In the genomic region with DNA sequence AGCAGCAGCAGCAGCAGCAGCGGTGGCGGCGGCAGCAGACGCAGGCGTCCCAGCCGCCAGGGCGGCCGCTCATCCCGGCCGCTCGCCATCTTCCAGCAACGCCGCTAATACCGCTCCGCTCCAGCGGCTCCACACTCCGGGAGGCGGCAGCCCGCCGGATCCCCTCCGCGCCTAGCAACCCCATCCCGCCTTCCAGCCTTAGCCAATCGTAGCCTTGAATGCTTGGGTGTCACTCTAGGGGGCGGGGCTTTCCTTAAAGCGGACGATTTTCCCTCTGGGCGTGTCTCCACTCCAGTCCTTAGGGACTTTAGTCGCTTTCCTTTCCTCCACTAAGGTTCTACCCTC, we compare ENCODE assay signal across 8 mouse cellular contexts. TPM values are rescaled to one million over a fixed set of nuclear protein-coding genes. Genes with fewer than 3 reads are reported as not detected.
A peak's percentile ranks its signal among the peaks of the same experiment; 100 is the strongest.
DNase-seq lines count a peak whose midpoint lies in the region; ATAC-seq and TF ChIP-seq lines count a peak whose summit lies in the region.

Gene Cpd (minus strand): TSS at position 141 of the 345 bp plus-strand sequence.

- H3K9ac ChIP-seq in embryonic facial prominence, embryonic 15.5 days: peak within 1 kb of the TSS; percentile 80
- peak within 1 kb of the TSS; percentile 72 for H3K9ac ChIP-seq in limb, embryonic 14.5 days (ENCODE audit: low read depth, low read length, severe bottlenecking)
- peak within 1 kb of the TSS; percentile 90 for H3K9ac ChIP-seq in midbrain, postnatal 0 days (replicated peaks; ENCODE audit: low read length, poor library complexity, severe bottlenecking)

- peak; percentile 99 for ATAC-seq in embryonic facial prominence, embryonic 15.5 days (ENCODE audit: insufficient number of reproducible peaks, low FRiP score, low TSS enrichment, low read depth)
- ATAC-seq in limb, embryonic 14.5 days (ENCODE audit: low FRiP score, low read depth): peak; percentile 100
- ATAC-seq in midbrain, postnatal 0 days (ENCODE audit: low FRiP score): peak; percentile 100

- peak; percentile 92 for DNase-seq in 416B (ENCODE audit: low read depth)
- peak; percentile 99 for DNase-seq in heart, adult 8-10 months (ENCODE audit: low spot score)
- DNase-seq in kidney, adult 9 months: peak; percentile 99
- peak; percentile 100 for DNase-seq in limb, embryonic 14.5 days (ENCODE audit: low spot score)
- DNase-seq in midbrain, postnatal 0 days (ENCODE audit: low spot score): peak; percentile 99
- peak; percentile 74 to 81 for DNase-seq in spleen, postnatal 14 days (ENCODE audit: low spot score in 2 of 2)

- peaks cover 2% of the 10 kb centered on the region; the same call in 1 of the 2 replicates for H3K4me1 ChIP-seq in bone marrow, adult 2 months (ENCODE audit: control insufficient read depth, insufficient read depth, low read length)
- H3K4me1 ChIP-seq in embryonic facial prominence, embryonic 15.5 days: peaks cover 27% of the 10 kb centered on the region
- H3K4me1 ChIP-seq in limb, embryonic 14.5 days (ENCODE audit: control insufficient read depth, insufficient read depth, low read length): peaks cover 23% of the 10 kb centered on the region
- H3K4me1 ChIP-seq in midbrain, postnatal 0 days (ENCODE audit: insufficient read depth, low read length): peaks cover 14% of the 10 kb centered on the region

- under 1% methylated on average over 29 of the region's 29 CpGs for WGBS in bone marrow, adult 2 months
- WGBS in embryonic facial prominence, embryonic 15.5 days: 0% methylated on average over 25 of the region's 29 CpGs
- 0% methylated on average over 22 of the region's 29 CpGs for WGBS in limb, embryonic 14.5 days
- WGBS in midbrain, postnatal 0 days: 1% methylated on average over 28 of the region's 29 CpGs

- H3K9me3 ChIP-seq in embryonic facial prominence, embryonic 15.5 days (replicated peaks): no peaks in the 10 kb centered on the region
- H3K9me3 ChIP-seq in limb, embryonic 14.5 days (ENCODE audit: control insufficient read depth, low read length): no peaks in the 10 kb centered on the region
- no peaks in the 10 kb centered on the region for H3K9me3 ChIP-seq in midbrain, postnatal 0 days (ENCODE audit: low read length)

- peak within 1 kb of the TSS; percentile 75 for H3K27ac ChIP-seq in bone marrow, adult 2 months (ENCODE audit: control insufficient read depth, insufficient read depth, low read depth, low read length, poor library complexity)
- H3K27ac ChIP-seq in embryonic facial prominence, embryonic 15.5 days (replicated peaks): peak within 1 kb of the TSS; percentile 80
- peak within 1 kb of the TSS; percentile 61 for H3K27ac ChIP-seq in limb, embryonic 14.5 days (replicated peaks; ENCODE audit: low read depth, low read length)
- peak within 1 kb of the TSS; percentile 88 for H3K27ac ChIP-seq in midbrain, postnatal 0 days (ENCODE audit: low read depth, low read length)

- no peaks in the 10 kb centered on the region for H3K27me3 ChIP-seq in embryonic facial prominence, embryonic 15.5 days
- no peaks in the 10 kb centered on the region for H3K27me3 ChIP-seq in limb, embryonic 14.5 days (ENCODE audit: control insufficient read depth, insufficient read depth, low read length)
- no peaks in the 10 kb centered on the region for H3K27me3 ChIP-seq in midbrain, postnatal 0 days (ENCODE audit: insufficient read depth, low read length)

- peak; percentile 82; the same call in 1 of the 2 replicates for TF ChIP-seq POLR2A in bone marrow, adult 2 months (IDR thresholded peaks at IDR 0.05; ENCODE audit: borderline replicate concordance, control insufficient read depth, low read depth, low read length)
- TF ChIP-seq POLR2A in limb, embryonic 14.5 days (IDR thresholded peaks at IDR 0.05; ENCODE audit: borderline replicate concordance, extremely low read depth, insufficient read depth, insufficient read length): peak; percentile 95; the same call in 1 of the 2 replicates

- no peaks in the 10 kb centered on the region for H3K36me3 ChIP-seq in embryonic facial prominence, embryonic 15.5 days
- no peaks in the 10 kb centered on the region for H3K36me3 ChIP-seq in limb, embryonic 14.5 days (ENCODE audit: control insufficient read depth, insufficient read depth, low read length)
- no peaks in the 10 kb centered on the region for H3K36me3 ChIP-seq in midbrain, postnatal 0 days (ENCODE audit: insufficient read depth, low read length)

- TF ChIP-seq CTCF in bone marrow, adult 2 months (IDR thresholded peaks at IDR 0.05; ENCODE audit: control insufficient read depth, insufficient read depth, low read length): no peak
- no peak; the same call in 1 of the 2 replicates for TF ChIP-seq CTCF in midbrain, postnatal 0 days (IDR thresholded peaks at IDR 0.05)

- H3K4me2 ChIP-seq in embryonic facial prominence, embryonic 15.5 days (replicated peaks): peak within 1 kb of the TSS; percentile 94
- peak within 1 kb of the TSS; percentile 98 for H3K4me2 ChIP-seq in limb, embryonic 14.5 days (replicated peaks; ENCODE audit: low read depth, low read length, severe bottlenecking)
- peak within 1 kb of the TSS; percentile 97 for H3K4me2 ChIP-seq in midbrain, postnatal 0 days (ENCODE audit: low read depth, low read length, poor library complexity, severe bottlenecking)

- peak within 1 kb of the TSS; percentile 81 for H3K4me3 ChIP-seq in bone marrow, adult 2 months (replicated peaks; ENCODE audit: control insufficient read depth, low read depth, low read length)
- H3K4me3 ChIP-seq in embryonic facial prominence, embryonic 15.5 days (replicated peaks): peak within 1 kb of the TSS; percentile 91
- H3K4me3 ChIP-seq in limb, embryonic 14.5 days (replicated peaks; ENCODE audit: low read length): peak within 1 kb of the TSS; percentile 81
- peak within 1 kb of the TSS; percentile 91 for H3K4me3 ChIP-seq in midbrain, postnatal 0 days (ENCODE audit: low read depth, low read length)

RNA-seq across cellular contexts. Expression of gene Cpd, which starts in this region (rescaled TPM):
- polyA plus RNA-seq in bone marrow, adult 2 months (2011; ENCODE audit: insufficient read depth, insufficient read length, low replicate concordance, missing spikeins): 3.1 and 5.3 TPM in 2 replicates
- polyA plus RNA-seq in embryonic facial prominence, embryonic 15.5 days (2015; fragmentation: Nextera tagmentation; extraction: Ambion mirVana): 10.8 and 11.5 TPM in 2 replicates
- 10 to 100 TPM; 32.8 to 38.8 (median 37.0) TPM for total RNA-seq in heart, adult 8-10 months (2022)
- polyA plus RNA-seq in limb, embryonic 14.5 days (2012; rRNA removed): 24.9 and 25.1 TPM in 2 replicates
- polyA plus RNA-seq in limb, embryonic 14.5 days (2014; fragmentation: Nextera tagmentation; extraction: Ambion mirVana): 21.0 and 21.7 TPM in 2 replicates
- 35.8 and 39.0 TPM in 2 replicates for total RNA-seq in midbrain, postnatal 0 days (2014; rRNA removed)
- polyA plus RNA-seq in midbrain, postnatal 0 days (2015; fragmentation: Nextera tagmentation; extraction: Ambion mirVana): 4.2 and 5.3 TPM in 2 replicates

Comparison
In these comparisons a context has a peak if more than half of its experiments do, and no peak if none do; other contexts are left out.
1. Peak in every context shown above with its lines: DNase-seq, ATAC-seq, H3K4me3 ChIP-seq and H3K27ac ChIP-seq.